Mouse (Mus musculus) ES-Bruce4 (cell line): ENCODE results near the gene Lax1. TPM values are rescaled to one million over a fixed set of nuclear protein-coding genes. Genes with fewer than 3 reads are reported as not detected.
"Not testable (repeated sequence)": the region's sequence is repeated elsewhere in the genome, so short reads cannot be mapped to it uniquely, and the experiment has no call there.

Source experiments
- H3K27ac ChIP-seq: 2 replicates; pipeline ENCODE4 v1.5.1; 2012; ENCODE audit warnings: low read length, inconsistent platforms; ENCODE audit not compliant: insufficient read depth
- H3K27me3 ChIP-seq: 2 replicates; pipeline ENCODE4 v1.6.1; 2012; ENCODE audit warnings: mild to moderate bottlenecking, low read length, inconsistent platforms; ENCODE audit not compliant: control insufficient read depth, poor library complexity, insufficient read depth, severe bottlenecking
- H3K36me3 ChIP-seq: 2 replicates; pipeline ENCODE4 v1.6.1; 2012; ENCODE audit warnings: inconsistent platforms, mild to moderate bottlenecking, low read length, moderate library complexity; ENCODE audit not compliant: control insufficient read depth, poor library complexity, insufficient read depth, severe bottlenecking
- H3K4me1 ChIP-seq: one replicate; pipeline ENCODE4 v1.8.1; 2011; ENCODE audit warnings: low read length; ENCODE audit not compliant: control insufficient read depth, insufficient read depth
- H3K4me3 ChIP-seq: 2 replicates; pipeline ENCODE4 v1.5.1; 2011; ENCODE audit warnings: low read depth, mild to moderate bottlenecking, low read length
- H3K9ac ChIP-seq: 2 replicates; pipeline ENCODE4 v1.6.1; 2012; ENCODE audit warnings: low read depth, mild to moderate bottlenecking, inconsistent platforms; ENCODE audit not compliant: poor library complexity, severe bottlenecking
- H3K9me3 ChIP-seq: replicated peaks from 2 replicates; pipeline ENCODE4 v1.6.1; 2012; ENCODE audit warnings: mild to moderate bottlenecking, low read length, inconsistent platforms; ENCODE audit not compliant: control insufficient read depth, poor library complexity, insufficient read depth, severe bottlenecking
- CTCF ChIP-seq: IDR thresholded peaks from one replicate; pipeline ENCODE4 v1.8.1; 2011; ENCODE audit warnings: low read depth, low read length
- EP300 ChIP-seq: IDR thresholded peaks from 2 replicates; pipeline ENCODE4 v1.6.1; 2011; ENCODE audit warnings: low read depth, low read length; ENCODE audit not compliant: insufficient read depth
- POLR2A ChIP-seq: IDR thresholded peaks from one replicate; pipeline ENCODE4 v1.8.1; 2011; ENCODE audit warnings: low read length; ENCODE audit not compliant: insufficient read depth
- polyA plus RNA-seq: library from polyadenylated mRNA; stranded (reverse); fragments of >200 nt; gene quantifications from 2 replicates; pipeline ENCODE4 v1.2.4, GENCODE M21; 2011; ENCODE audit warnings: low read depth; ENCODE audit not compliant: missing spikeins, insufficient read depth, insufficient read length

Gene Lax1
- polyA plus RNA-seq, 1 experiment = 1.5 TPM

- H3K4me3 ChIP-seq = no peak overlapping the region
- TF ChIP-seq POLR2A = no peak
- no peak for TF ChIP-seq EP300
- TF ChIP-seq CTCF = no peak
- no peak overlapping the region for H3K9ac ChIP-seq
- H3K27me3 ChIP-seq = no peaks in the 10 kb centered on the region
- 0 out of 2 replicates have a peak overlapping the region, but pooled peaks have one; percentile 42 for H3K27ac ChIP-seq
- no peaks in the 10 kb centered on the region for H3K9me3 ChIP-seq
- peaks cover 2% of the 10 kb centered on the region for H3K4me1 ChIP-seq
- H3K36me3 ChIP-seq = no peaks in the 10 kb centered on the region
Measured at GRCm38 (mm10) chr1:133711376-133711775, 21.5 kb upstream of the Lax1 start.

- peaks cover 2% of the 10 kb centered on the region for H3K4me1 ChIP-seq
- peak overlapping the region; percentile 34 for H3K27ac ChIP-seq
- H3K9me3 ChIP-seq = no peaks in the 10 kb centered on the region
- no peak overlapping the region for H3K4me3 ChIP-seq
- H3K27me3 ChIP-seq = no peaks in the 10 kb centered on the region
- H3K36me3 ChIP-seq = no peaks in the 10 kb centered on the region
- H3K9ac ChIP-seq = no peak overlapping the region
- TF ChIP-seq POLR2A (no peak), CTCF (no peak), EP300 (no peak)
Measured at GRCm38 (mm10) chr1:133710895-133711294, 21.0 kb upstream of the Lax1 start.

- TF ChIP-seq CTCF (no peak), POLR2A (no peak), EP300 (no peak)
- 0 out of 2 replicates have a peak overlapping the region, but pooled peaks have one; percentile 0 for H3K4me3 ChIP-seq
Measured at GRCm38 (mm10) chr1:133709292-133709691, 19.4 kb upstream of the Lax1 start.

GRCm38 (mm10) chr1:133701824-133702223, 11.9 kb upstream of the Lax1 start:
- H3K36me3 ChIP-seq, H3K4me3 ChIP-seq, H3K9me3 ChIP-seq, H3K4me1 ChIP-seq, H3K27me3 ChIP-seq, H3K27ac ChIP-seq, H3K9ac ChIP-seq: not testable (repeated sequence)
- peak; percentile 38 for TF ChIP-seq CTCF

More at GRCm38 (mm10) chr1:133709292-133709691, 19.4 kb upstream of the Lax1 start:
- no peaks in the 10 kb centered on the region for H3K36me3 ChIP-seq
- no peak overlapping the region for H3K9ac ChIP-seq
- H3K9me3 ChIP-seq = no peaks in the 10 kb centered on the region
- H3K27ac ChIP-seq = no peak overlapping the region
- peaks cover 2% of the 10 kb centered on the region for H3K4me1 ChIP-seq
- H3K27me3 ChIP-seq = no peaks in the 10 kb centered on the region

- no peaks in the 10 kb centered on the region for H3K36me3 ChIP-seq
- TF ChIP-seq CTCF = no peak
- TF ChIP-seq POLR2A = no peak
- TF ChIP-seq EP300 = no peak
- H3K9me3 ChIP-seq = no peaks in the 10 kb centered on the region
- no peak overlapping the region for H3K4me3 ChIP-seq
- no peaks in the 10 kb centered on the region for H3K27me3 ChIP-seq
- peaks cover 7% of the 10 kb centered on the region for H3K4me1 ChIP-seq
- H3K27ac ChIP-seq = no peak overlapping the region
- no peak overlapping the region for H3K9ac ChIP-seq
Measured at GRCm38 (mm10) chr1:133697935-133698620, 8.2 kb upstream of the Lax1 start.

GRCm38 (mm10) chr1:133695901-133696300, 6.0 kb upstream of the Lax1 start:
- H3K27ac ChIP-seq = peak overlapping the region; percentile 37
- H3K4me1 ChIP-seq = peaks cover 14% of the 10 kb centered on the region
- no peaks in the 10 kb centered on the region for H3K36me3 ChIP-seq
- no peak overlapping the region for H3K4me3 ChIP-seq
- peak; percentile 92 for TF ChIP-seq EP300
- TF ChIP-seq POLR2A = no peak
- H3K9me3 ChIP-seq = no peaks in the 10 kb centered on the region
- 0 out of 2 replicates have a peak overlapping the region, but pooled peaks have one; percentile 21 for H3K9ac ChIP-seq
- H3K27me3 ChIP-seq = no peaks in the 10 kb centered on the region
